Mouse (Mus musculus): ENCODE measurements around the gene Arrdc2. TPM values are rescaled to one million over a fixed set of nuclear protein-coding genes. Genes with fewer than 3 reads are reported as not detected.

Arrdc2 gene
- total RNA-seq, 2 experiments from 2014 or later = 14.8 to 29.0 TPM

GRCm38 (mm10) chr8:70787941-70788667 is 51.4 kb downstream of the Arrdc2 start:
- DNase-seq = no peak

- no peak for DNase-seq
These were observed 52.5 kb downstream of the Arrdc2 start for GRCm38 (mm10) chr8:70787051-70787445.

- DNase-seq = no peak
These were observed 53.0 kb downstream of the Arrdc2 start for GRCm38 (mm10) chr8:70786291-70787050.

Small RNA genes lying within 50 kb of the gene (microRNA-seq; reads per million reads assigned to microRNA genes)
- gene Mir7240 = 0.38 to 0.81 reads per million in 2 experiments

Other genes starting within 250 kb of the Arrdc2 start
- gene Isyna1, start 245.3 kb downstream of the Arrdc2 start, total RNA-seq (2021) = 10 to 100 TPM; 15.4 to 28.2 TPM
- 10 to 100 TPM; 29.9 to 35.7 TPM for gene Ssbp4, start 230.8 kb downstream of the Arrdc2 start, total RNA-seq (2021)
- 1 to 10 TPM; 1.6 to 2.5 TPM for gene Lrrc25, start 223.6 kb downstream of the Arrdc2 start, total RNA-seq (2021)
- gene Gdf15, start 207.3 kb downstream of the Arrdc2 start, total RNA-seq (2021) = 1 to 10 TPM; 1.4 to 2.0 TPM
- 10 to 100 TPM; 40.5 to 41.1 TPM for gene Pgpep1, start 179.3 kb downstream of the Arrdc2 start, total RNA-seq (2021)
- 10 to 100 TPM; 66.7 to 73.1 TPM for gene Lsm4, start 166.5 kb downstream of the Arrdc2 start, total RNA-seq (2021)
- gene Jund, start 140.8 kb downstream of the Arrdc2 start, total RNA-seq (2021) = 100 to 1,000 TPM; 129 to 138 TPM
- under 1 TPM in 1 of 2 experiments, not detected in 1; 0.05 TPM for gene Iqcn, start 136.3 kb downstream of the Arrdc2 start, total RNA-seq (2021)
- not detected for gene Gm3336, start 121.2 kb downstream of the Arrdc2 start, total RNA-seq (2021)
- gene Pde4c, start 116.0 kb downstream of the Arrdc2 start, total RNA-seq (2021) = 1 to 10 TPM; 1.4 to 2.0 TPM
- gene Rab3a, start 85.0 kb downstream of the Arrdc2 start, total RNA-seq (2021) = 10 to 100 TPM; 40.3 to 49.2 TPM
- gene Mpv17l2, start 78.8 kb downstream of the Arrdc2 start, total RNA-seq (2021) = 10 to 100 TPM; 26.9 to 27.5 TPM
- gene Pik3r2, start 63.0 kb downstream of the Arrdc2 start, total RNA-seq (2021) = 10 to 100 TPM; 19.7 to 21.4 TPM
- 1 to 10 TPM; 6.8 to 9.8 TPM for gene Mast3, start 34.7 kb downstream of the Arrdc2 start, total RNA-seq (2021)
- gene Il12rb1, start 31.3 kb downstream of the Arrdc2 start, total RNA-seq (2021) = under 1 TPM; 0.15 to 0.31 TPM
- 10 to 100 TPM; 13.7 to 14.4 TPM for gene Kcnn1, start 23.5 kb upstream of the Arrdc2 start, total RNA-seq (2021)
- 10 to 100 TPM; 42.4 to 46.2 TPM for gene Ccdc124, start 34.2 kb upstream of the Arrdc2 start, total RNA-seq (2021)
- not detected for gene Slc5a5, start 53.0 kb upstream of the Arrdc2 start, total RNA-seq (2021)
- 1,000 to 10,000 TPM; 1,029 to 1,075 TPM for gene Rpl18a, start 57.7 kb upstream of the Arrdc2 start, total RNA-seq (2021)
- 10 to 100 TPM; 18.9 to 19.8 TPM for gene Map1s, start 66.2 kb upstream of the Arrdc2 start, total RNA-seq (2021)